Mouse (Mus musculus): Measurements from ENCODE around the gene Lgr6.

GRCm38 (mm10) chr1:134936335-134936734, 168.7 kb downstream of the Lgr6 start:
- TF ChIP-seq CTCF (IDR thresholded peaks at IDR 0.05; ENCODE audit: low read depth): no peak
- no peak for TF ChIP-seq EP300 (optimal IDR thresholded peaks at IDR 0.05)
